In genomic region chr5:54056266-54056665, GRCm38 (mm10) we compare ENCODE assay signal across 27 mouse cellular contexts. TPM values are rescaled to one million over a fixed set of nuclear protein-coding genes. Genes with fewer than 3 reads are reported as not detected.
DNase-seq lines count a peak whose midpoint lies in the region; ATAC-seq and TF ChIP-seq lines count a peak whose summit lies in the region.
"Had no signal": no experiment of that assay in that cellular context is flagged by ENCODE, and none has a peak within 500 bp of the region (broad histone marks: within the 10 kb centered on the region; RNA-seq: fewer than 3 reads in every experiment).

No protein-coding gene starts in this region.

- no peak overlapping the region for H3K4me2 ChIP-seq in kidney, embryonic 16.5 days (replicated peaks; ENCODE audit: low read depth, low read length)
- H3K4me2 ChIP-seq in lung, postnatal 0 days (replicated peaks; ENCODE audit: low read depth, low read length), result no peak overlapping the region
- H3K4me2 ChIP-seq: embryonic facial prominence, embryonic 13.5 days; embryonic facial prominence, embryonic 15.5 days; forebrain, embryonic 12.5 days had no signal

- H3K4me1 ChIP-seq in kidney, embryonic 16.5 days (ENCODE audit: insufficient read depth, low read length), result no peaks in the 10 kb centered on the region
- H3K4me1 ChIP-seq in lung, postnatal 0 days (ENCODE audit: insufficient read depth, low read depth, low read length), result no peaks in the 10 kb centered on the region
- H3K4me1 ChIP-seq: forebrain, embryonic 10.5 days; forebrain, embryonic 12.5 days had no signal

- ATAC-seq in kidney, embryonic 16.5 days (ENCODE audit: low FRiP score, low TSS enrichment), result no peak
- ATAC-seq in lung, postnatal 0 days, result no peak
- ATAC-seq: CD4-positive, CD25-positive, alpha-beta regulatory T cell, adult 4 months; forebrain, embryonic 14.5 days had no signal

- H3K9ac ChIP-seq in kidney, embryonic 16.5 days (replicated peaks; ENCODE audit: low read length), result no peak overlapping the region
- H3K9ac ChIP-seq in lung, postnatal 0 days (replicated peaks; ENCODE audit: low read depth), result no peak overlapping the region
- H3K9ac ChIP-seq: embryonic facial prominence, embryonic 13.5 days; embryonic facial prominence, embryonic 15.5 days; forebrain, embryonic 12.5 days had no signal

- TF ChIP-seq EP300 in lung, postnatal 0 days (IDR thresholded peaks at IDR 0.05), result no peak

- H3K27ac ChIP-seq in kidney, embryonic 16.5 days (ENCODE audit: low read length), result no peak overlapping the region
- H3K27ac ChIP-seq in lung, postnatal 0 days (ENCODE audit: low read length), result no peak overlapping the region
- H3K27ac ChIP-seq: embryonic facial prominence, embryonic 13.5 days; embryonic facial prominence, embryonic 15.5 days; forebrain, embryonic 10.5 days; forebrain, embryonic 12.5 days had no signal

- peak; percentile 84 for DNase-seq in heart, adult 11 months
- DNase-seq in heart, adult 9 months (ENCODE audit: low spot score in 2 of 2), result no peak
- peak; percentile 24 for DNase-seq in kidney, postnatal 14 days
- peak; percentile 51 for DNase-seq in lung, postnatal 36 days
- DNase-seq in lung, postnatal 0 days (ENCODE audit: low spot score), result no peak
- peak; percentile 12 for DNase-seq in MN1 (ENCODE audit: low spot score)
- DNase-seq: adrenal gland, adult 2 months; adrenal gland, postnatal 10 days; adrenal gland, postnatal 25 days; B cell, adult 2 months; cerebellum, adult 11 months; cerebellum, adult 18-20 months; cerebellum, adult 8-10 months; cerebellum, adult 9-11 months; cerebellum, postnatal 14 days; cerebellum, postnatal 36 days; embryo, embryonic 11 days had no signal

- H3K27me3 ChIP-seq in kidney, embryonic 16.5 days (ENCODE audit: insufficient read depth, low read length), result no peaks in the 10 kb centered on the region
- no peaks in the 10 kb centered on the region for H3K27me3 ChIP-seq in lung, postnatal 0 days (replicated peaks; ENCODE audit: insufficient read depth, low read length)
- H3K27me3 ChIP-seq: CH12.LX; embryonic facial prominence, embryonic 13.5 days; embryonic facial prominence, embryonic 15.5 days; forebrain, embryonic 12.5 days had no signal

- H3K36me3 ChIP-seq in kidney, embryonic 16.5 days (ENCODE audit: insufficient read depth, low read length), result peaks cover 20% of the 10 kb centered on the region
- no peaks in the 10 kb centered on the region; the same call in 1 of the 2 replicates for H3K36me3 ChIP-seq in lung, postnatal 0 days (ENCODE audit: insufficient read depth, low read length)
- H3K36me3 ChIP-seq: forebrain, embryonic 12.5 days had no signal

- no peak for TF ChIP-seq CTCF in lung, postnatal 0 days (IDR thresholded peaks at IDR 0.05)

- no peak overlapping the region for H3K4me3 ChIP-seq in kidney, embryonic 16.5 days (ENCODE audit: low read length)
- H3K4me3 ChIP-seq in lung, postnatal 0 days (ENCODE audit: low read depth, low read length), result no peak overlapping the region
- H3K4me3 ChIP-seq: embryonic facial prominence, embryonic 13.5 days; embryonic facial prominence, embryonic 15.5 days; erythroblast, embryonic 14.5 days; forebrain, embryonic 10.5 days; forebrain, embryonic 12.5 days had no signal

- H3K9me3 ChIP-seq in kidney, embryonic 16.5 days (ENCODE audit: low read length), result 0 out of 2 replicates have a peak, but pooled peaks cover 6% of the 10 kb centered on the region
- no peaks in the 10 kb centered on the region for H3K9me3 ChIP-seq in lung, postnatal 0 days (ENCODE audit: low read length)
- H3K9me3 ChIP-seq: embryonic facial prominence, embryonic 13.5 days; embryonic facial prominence, embryonic 15.5 days; forebrain, embryonic 10.5 days; forebrain, embryonic 12.5 days; G1E had no signal

- WGBS in kidney, embryonic 16.5 days, result 76% methylated on average over 6 of the region's 6 CpGs
- WGBS in lung, postnatal 0 days, result 65% methylated on average over 6 of the region's 6 CpGs

RNA-seq across cellular contexts. Expression of gene Stim2, which starts 58.0 kb away (rescaled TPM):
- polyA plus RNA-seq in kidney, embryonic 16.5 days (2015; fragmentation: Nextera tagmentation; extraction: Ambion mirVana), result 18.0 and 19.6 TPM in 2 replicates
- 20.3 and 22.7 TPM in 2 replicates for polyA plus RNA-seq in lung, postnatal 0 days (2015; fragmentation: Nextera tagmentation; extraction: Ambion mirVana)

Comparison
In these comparisons a context has a peak if more than half of its experiments do, and no peak if none do; other contexts are left out.
1. DNase-seq: peak in heart, adult 11 months (single experiment), kidney, postnatal 14 days (single experiment), lung, postnatal 36 days (single experiment) and MN1 (single experiment); none in heart, adult 9 months (0 of 2) and lung, postnatal 0 days (single experiment).